Mouse (Mus musculus) spleen, adult 18-20 months (tissue): Measurements from ENCODE around the gene Medag.

Experiments
- DNase-seq, 2 experiments: peaks; one replicate each; pipeline ENCODE4 v3.0.0; 2022; ENCODE audit warnings: mixed read lengths in 2 of 2

Medag gene

DNA sequence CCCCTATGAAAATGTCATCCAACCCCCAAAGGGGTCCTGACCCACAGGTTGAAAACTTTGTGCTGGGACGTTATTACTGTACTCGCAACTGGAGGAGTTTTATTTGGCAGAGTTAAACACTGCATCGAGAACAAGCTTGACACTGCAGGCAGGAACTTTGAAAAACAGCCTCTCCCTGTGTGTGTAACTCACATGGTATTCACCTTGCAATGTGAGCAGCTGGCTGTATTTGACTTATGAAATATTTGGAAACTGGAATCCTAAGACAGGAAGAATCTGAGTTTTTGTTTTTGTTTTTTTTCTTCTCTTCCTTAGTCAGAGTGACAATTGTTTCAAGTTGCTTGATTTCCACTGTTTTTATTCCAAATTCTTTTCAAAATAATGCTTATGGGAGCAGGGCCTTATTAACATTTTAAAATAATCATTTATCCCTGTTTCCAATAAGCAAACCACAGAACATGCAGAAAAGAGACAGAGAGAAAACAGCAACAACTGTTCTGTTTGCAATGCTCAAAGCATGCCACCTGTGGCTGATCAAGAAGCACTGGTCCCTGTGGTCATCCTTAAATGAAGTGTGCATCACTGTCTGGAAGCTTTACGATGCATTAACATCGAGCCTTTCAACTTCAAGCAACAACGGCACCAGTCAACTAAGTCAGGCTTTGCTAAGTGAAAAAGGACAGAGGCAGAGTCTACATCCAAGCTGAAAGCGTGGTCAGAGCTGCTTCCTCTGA lies 26.2 kb upstream of the Medag start:
- DNase-seq, result no peak

DNA sequence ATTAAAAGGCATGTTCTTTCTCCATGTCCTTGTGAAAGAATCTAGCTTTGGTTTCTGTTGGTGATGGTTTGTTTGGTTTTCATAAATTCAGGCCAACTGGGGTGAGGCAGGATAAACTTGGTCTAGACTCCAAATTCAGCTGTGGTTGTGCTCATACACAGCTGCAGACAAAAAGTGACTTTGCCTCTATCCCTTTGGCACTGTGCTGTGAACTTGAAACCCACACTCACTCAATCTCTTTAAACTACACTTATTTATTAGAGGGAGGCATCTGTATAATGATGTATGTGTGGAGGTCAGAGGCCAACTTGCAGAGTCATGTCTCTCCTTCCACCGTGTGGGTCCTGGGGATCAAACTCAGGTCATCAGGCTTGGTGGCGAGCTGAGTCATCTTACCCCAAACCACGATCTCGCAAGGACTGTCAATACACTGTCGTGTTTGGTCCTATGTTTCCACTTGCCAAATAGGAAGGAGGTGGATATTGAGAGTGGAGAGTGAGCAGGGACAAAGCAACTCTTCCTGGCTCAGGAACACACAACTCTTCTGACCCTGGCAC lies 25.2 kb upstream of the Medag start:
- DNase-seq, result no peak

DNA sequence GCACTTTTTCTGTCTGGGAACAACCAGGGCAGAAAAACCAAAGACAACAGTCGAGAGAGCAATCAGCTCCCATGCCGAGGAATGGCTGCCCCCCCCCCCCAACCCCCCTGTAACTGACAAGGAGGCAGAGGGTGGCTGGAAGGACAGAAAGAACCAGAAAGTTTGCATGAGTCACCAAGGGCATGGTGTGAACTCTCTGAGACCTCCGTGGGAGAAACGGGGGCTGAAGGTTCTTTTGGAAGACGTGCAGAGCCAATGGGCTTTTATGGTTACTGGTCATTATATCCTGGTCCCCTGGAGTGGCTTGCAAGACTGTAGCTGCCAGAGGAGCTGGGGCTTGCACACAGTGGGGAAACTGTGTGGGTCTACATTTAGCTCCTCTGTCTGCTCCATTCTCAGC lies 22.6 kb upstream of the Medag start:
- DNase-seq, result no peak

DNA sequence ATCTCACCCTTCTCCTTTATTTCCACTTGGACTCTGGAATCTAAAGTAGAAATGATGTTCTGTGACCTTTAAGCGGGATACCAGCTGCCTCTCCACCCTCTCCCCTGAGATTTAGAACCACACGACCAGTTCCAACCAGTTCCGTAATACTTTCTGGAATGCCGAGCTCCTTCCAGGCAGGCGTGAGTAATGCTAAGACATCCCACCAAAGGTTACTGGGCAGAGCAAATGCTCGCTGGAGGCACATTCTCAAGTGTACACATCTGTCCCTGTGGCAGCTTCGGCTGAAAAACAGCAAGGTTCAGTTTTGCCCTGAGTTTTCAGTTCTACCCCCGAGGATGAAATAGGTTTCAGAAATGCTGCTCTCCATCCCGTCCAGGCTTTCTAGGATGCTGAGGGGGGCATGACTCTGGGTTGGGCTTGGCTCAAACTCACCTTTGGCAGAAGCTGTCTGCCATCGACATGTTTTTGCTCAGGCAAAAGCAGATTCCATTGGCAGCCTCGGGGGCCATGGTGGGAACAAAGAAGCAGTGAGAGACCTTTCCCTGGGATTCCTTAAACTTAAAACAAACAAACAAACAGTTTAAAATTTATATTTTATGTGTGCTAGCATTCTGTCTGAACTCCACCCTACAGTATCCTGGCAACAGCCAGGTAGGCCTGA lies 21.9 kb upstream of the Medag start:
- no peak for DNase-seq

DNA sequence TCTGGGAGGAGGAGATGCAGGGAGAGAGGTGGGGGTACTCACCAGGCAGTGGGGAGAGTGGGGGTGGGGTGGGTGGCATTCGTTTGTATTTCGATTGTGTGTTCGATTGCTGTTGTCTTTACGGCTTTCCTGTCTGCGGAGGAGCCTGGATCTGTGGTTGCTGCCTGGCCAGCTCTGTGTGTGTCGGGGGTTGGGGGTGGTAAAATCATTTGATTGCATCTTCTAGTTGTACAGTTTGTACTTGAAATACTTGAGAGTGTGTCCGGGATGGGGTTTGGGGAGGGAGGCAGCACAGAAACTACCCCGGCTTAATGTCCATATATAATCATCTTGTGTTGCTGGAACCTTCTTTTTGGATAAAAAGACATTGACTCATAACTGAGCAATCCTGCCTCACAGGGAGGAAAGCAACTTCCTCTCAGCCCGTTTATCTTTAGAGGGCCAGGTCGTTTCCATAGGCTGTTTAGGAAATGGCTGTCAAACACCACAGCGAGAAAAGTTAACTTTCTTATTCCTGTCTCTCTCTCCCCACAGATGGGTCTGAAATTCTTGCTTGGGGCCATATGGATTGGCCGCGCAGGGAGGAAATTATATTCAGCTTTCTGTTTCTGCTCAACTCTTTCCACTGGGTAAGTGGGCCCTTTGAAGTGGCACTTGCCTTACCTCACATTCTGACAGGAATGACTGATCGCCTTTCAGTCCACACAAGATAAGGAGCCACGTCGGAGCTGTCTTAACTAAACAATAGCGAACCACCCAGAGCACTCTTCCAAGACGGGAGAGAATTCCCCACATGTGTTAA lies 19.8 kb upstream of the Medag start:
- DNase-seq, result no peak

DNA sequence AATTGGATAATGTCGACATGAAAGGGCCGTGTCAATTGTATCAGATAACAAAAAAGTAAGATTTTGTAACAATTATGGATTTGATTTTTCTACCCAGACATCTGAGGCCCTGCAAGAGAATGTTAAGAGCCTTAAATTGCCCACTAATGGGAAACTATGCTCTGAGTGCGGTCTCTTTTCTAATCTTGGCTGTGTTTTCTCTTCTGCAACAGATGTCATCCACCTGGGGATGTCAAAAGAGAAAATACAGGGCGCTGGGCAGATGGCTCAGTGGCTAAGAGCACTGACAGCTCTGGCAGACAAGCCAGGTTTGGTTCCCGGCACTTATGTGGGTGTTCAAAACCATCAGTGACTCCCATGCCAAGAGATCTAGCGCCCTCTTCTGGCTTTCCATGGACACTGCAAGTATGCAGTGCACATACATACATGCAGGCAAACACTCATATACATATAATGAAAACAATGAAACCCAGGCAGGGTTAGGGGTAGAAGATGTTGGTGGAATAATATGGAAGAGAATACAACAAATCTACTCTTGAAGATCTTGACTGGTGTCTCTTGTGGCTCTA lies 19.0 kb upstream of the Medag start:
- DNase-seq, result no peak

DNA sequence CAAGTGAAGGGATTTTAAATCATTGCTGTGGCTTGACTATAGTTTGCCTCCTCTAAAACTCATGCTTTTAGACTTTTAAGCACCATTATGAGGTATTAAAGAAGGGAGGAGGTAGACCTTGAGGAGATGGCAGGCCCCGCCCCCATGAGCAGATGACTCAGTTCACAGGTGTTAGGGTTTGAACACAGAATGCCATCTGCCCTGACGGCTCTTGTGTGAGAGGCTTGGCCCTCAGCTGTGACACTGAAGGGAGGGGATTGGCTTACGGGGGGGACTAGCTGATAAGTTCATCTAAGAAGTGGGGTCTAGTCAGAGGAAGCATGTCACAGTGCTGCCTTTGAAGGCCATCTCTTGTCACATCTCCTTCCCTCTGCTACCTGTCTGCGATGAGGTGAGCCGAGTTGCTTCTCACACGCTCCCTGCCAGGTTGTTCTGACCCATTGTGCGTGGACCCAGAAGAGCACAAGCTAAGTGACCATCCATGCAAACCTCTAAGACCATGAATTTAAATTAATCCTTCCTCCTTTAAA lies 10.0 kb upstream of the Medag start:
- DNase-seq, result no peak

DNA sequence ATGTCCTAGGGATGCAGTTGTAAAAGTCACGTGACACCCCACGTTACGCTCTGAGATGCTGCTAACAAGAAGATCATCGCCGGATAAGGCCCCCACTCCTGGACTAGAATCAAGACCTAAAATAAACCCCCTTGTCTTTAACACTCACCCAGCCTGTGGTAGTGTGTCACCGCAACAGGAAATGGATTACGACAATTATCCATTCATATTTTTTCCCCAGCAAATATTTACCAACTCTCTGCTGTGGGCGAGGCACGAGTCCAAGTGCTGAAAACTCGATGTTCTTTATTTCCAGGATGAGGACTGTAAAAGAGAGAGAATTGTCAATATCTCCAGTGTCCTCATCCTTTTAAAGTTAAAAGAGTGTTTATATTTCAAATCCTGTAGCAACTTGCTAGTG lies 9.5 kb upstream of the Medag start:
- DNase-seq, result no peak

DNA sequence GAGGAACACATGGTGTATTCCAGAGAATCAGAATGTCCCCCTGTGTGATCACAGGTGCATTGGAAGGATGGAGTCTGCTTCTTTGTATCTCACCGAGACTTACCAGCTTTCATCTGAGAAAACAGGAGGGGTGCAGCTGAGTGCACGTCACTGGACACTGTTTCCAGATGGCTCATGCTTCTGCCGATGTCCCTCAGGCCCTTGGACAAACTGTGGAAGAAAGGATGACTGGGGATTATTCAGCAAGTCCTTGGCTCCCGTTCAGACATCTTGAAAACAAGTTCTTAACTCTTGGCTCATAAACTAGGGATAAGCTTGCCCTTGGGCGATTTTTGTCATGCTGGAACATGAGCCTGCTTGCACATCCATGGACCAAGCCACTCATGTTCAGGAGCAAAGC lies 8.2 kb upstream of the Medag start:
- no peak for DNase-seq

DNA sequence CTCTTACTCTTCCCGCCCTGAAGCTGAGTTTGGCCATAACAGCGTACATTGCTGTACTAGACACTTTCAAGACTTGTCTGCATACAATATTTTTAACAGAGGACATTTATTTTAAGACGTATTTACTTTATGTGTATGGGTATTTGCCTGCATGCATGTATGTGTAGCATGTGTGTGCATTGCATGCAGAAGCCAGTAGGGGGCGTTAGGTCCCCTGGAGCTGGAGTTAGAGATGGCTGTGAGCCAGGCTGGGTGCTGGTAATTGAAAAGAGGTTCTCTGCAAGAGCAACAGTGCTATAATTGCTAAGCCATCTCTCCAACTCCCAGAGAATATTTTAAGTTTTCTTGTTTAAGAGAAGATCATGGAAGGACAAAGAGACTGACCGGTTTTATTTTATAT lies 6.8 kb upstream of the Medag start:
- no peak for DNase-seq

DNA sequence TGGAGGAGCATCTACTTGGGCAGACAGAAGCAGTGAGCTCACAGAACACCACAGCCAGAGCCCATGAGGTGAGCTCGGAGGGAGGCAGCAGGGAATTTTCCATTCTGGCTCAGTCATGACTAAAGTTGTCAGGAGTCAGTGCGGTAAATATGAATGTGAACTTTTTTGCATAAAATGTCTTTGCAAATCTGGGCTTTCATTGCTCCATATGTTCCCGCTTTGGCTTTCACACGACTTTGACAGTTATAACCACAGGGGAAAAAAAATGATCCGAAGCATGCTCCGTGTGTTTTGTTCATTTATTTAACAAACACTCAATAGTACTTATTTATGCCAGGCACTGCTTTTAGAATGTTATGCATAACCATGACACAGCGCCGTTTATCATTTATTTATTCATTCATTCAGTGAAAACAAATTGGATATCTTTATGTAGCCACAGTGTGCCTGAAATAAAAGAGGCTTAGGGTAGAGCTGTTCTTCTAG lies 4.7 kb upstream of the Medag start:
- no peak for DNase-seq

DNA sequence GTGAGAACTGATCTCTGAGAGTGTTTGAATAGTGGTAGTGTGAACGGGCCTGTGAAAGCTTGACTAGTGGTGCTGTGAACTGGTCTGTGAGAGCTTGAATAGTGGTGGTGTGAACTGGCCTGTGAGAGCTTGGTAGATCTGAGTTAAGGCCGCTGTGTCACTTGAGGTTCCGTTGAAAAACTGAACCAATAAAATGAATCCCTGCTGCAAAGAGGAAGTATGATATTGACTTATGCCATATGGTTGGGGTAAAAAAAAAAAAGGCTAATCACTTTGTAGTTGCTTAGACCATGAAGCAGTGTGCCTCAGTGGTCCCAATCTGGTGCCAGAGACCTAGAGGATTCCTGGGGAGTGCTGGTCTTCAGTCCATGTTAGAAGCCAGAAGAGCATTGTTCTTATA lies 2.0 kb upstream of the Medag start:
- DNase-seq, result no peak

DNA sequence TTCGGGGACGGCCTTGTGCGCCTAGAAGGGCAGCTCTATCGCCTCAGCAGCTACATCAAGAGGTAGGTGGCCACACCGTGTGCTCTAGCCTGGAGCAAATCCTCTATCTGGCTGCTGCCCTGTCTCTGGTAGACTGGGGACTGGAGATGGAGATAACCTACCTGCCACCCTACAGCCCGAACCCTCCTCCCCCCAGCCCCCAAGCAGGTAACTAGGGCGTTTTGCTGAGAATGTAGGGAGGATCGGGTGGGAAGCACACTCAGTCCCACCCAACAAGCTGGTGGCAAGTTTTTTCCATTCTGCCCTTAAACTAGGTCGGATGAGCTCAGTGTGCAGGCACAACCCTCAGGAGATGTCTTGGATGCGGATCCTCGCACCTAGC lies 636 bp downstream of the Medag start:
- DNase-seq, result no peak

DNA sequence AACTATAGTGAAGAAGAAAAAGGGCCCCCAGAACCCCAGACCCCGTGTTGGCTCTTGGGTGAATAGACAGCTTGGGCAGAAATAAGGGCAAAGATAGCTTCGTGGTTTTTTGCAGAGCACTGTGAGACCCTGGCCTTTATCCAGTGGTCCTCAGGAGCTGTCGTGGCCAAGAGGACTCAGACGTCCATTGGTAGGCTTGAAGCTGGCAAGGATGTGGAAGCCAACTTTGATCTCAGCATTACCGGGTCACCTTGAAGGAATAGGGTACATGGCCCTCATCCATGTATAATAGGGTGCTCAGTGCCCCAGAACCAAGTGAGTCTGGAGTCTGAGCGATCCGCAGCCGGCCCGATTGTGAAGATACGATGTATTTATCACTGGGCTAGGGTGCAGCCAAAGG lies 1.1 kb downstream of the Medag start:
- DNase-seq, result no peak

DNA sequence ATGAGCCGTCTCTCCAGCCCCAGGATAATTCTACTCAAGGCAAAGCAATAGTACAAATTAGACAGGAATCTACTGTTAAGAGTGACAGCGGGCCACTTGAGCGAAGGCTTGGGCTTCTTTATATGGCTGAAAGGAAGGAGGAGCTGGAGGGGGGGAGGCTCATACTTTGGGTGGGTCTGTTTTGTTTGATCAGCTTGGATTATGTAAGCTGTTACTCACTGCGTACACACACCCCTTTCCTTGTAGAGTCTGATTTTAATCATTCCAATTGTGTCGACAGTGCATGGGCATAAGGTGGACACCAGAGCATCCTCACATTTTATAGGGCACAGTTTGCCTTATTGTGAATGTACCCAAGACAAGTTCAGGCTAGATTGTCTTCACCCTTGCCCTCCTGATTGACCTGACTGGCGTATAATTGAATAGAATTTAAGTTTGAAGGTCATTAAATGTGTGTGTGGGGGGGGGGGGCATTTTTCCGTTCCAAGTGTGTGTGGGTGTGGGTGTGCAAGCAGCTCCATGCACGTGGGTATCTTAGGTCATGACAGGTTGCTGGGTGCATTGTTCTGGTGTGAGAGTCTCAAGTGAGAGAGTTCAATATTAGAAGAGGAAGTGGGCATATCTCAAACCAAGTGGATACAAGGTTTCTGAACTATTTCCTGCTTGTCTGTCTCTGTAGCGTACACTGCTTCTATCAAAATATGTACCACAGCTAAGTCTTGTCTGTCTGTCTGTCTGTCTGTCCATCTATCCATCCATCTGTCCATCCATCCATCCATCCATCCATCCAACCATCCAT lies 3.0 kb downstream of the Medag start:
- DNase-seq, result no peak

DNA sequence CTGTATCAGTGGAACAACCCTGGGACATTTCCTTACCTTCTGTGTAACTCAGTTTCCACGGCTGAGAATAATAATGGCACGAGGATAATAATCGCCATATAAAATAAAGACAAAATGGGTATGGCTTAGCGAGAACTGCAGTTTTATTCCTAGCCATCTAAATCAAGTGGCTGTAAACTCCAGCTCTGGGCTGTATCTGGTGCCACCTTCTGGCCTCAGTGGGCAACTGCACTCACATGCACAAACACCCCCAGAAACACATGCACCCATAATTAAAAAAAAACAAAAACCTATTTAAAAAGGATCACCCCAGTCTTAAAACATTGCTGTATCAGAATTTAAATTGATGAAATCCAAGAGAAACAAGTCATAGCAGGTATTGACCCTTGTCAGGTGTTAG lies 5.8 kb downstream of the Medag start:
- DNase-seq, result no peak

DNA sequence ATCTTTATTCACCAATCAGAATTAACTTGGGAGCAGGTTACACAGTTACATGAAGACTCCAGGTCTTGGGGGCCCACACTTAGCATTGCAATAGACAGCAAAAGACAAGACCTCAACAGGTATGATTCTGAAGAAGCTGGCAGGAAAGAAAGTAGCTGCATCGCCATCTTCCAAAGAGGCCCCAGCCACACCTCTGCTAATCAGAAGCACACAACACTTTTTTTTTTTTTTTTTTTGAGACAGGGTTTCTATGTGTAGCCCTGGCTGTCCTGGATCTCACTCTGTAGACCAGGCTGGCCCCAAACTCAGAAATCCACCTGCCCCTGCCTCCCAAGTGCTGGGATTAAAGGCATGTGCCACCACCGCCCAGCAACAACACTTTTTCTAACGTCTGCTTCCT lies 15.0 kb downstream of the Medag start:
- no peak for DNase-seq

DNA sequence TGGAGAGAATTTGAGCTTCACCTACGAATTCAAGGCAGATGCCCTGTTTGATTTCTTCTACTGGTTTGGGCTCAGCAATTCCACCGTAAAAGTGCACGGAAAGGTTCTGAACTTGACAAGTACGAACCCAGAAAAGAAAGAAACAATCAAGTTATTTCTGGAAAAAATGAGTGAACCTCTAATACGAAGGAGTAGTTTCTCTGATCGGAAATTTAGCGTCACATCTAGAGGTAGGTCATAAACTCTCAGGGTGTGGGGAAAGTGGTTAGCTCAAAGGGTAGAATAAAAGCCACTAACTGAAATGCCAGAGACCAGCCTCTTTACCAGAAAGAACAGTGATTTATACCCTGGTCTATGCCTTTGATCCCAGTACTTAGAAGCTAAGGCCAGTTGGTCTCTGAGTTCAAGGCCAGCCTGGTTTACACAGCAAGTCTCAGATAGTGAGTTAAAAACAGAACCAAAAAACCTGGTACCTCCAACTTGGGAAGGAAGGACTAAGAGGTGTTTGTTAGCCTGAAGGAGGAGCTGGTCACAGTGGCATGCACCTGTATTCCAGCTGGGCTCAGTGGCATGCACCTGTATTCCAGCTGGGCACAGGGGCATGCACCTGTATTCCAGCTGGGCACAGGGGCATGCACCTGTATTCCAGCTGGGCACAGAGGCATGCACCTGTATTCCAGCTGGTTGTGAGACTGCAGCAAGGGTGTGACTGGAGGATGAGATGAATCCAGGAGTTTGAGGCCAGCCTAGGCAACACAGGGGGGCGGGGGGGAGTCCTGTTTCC lies 15.9 kb downstream of the Medag start:
- DNase-seq, result no peak

DNA sequence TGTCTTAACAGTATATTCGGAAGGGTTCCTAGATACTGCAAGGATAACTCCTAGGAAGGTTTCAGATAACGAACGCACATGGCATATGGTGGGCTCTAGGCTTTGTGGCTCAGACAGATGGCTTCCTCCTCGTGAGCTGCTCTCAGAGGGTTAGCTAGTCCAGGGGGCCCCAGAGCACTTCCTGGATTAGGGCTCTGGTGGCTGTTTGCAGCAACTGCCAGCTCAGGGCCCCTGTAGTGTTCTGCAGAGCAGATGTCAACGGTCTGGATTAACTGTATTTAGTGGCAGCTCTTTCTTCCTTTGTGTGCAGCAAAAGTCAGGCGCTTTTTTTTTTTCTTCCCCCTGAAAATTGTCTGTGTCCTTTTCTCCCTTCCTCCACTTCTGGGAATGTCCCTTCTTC lies 16.8 kb downstream of the Medag start:
- peak in 1 of 2 experiments; percentile 25 for DNase-seq

DNA sequence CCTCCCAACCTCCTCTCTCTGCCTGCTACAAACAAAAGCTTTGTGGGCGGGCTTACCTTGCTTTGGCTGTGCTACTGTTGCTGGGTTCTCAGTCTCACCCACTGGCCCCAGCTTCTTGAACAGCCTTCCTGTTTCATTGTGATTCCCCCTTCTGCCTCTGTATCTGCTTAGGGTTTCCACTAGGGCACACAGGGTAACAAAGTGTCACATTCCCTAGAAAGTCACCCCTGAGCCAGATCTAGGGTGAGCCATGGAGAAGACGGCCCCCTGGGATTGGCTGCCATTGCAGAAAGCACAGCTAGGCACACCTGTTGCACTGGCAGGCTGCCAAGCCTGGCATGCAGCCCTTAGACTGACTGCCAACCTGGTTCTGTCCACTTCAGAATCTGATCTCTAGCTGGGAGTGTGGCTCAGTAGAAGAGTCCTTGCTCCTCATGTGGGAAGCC lies 17.3 kb downstream of the Medag start:
- peak in 1 of 2 experiments; percentile 26 for DNase-seq

DNA sequence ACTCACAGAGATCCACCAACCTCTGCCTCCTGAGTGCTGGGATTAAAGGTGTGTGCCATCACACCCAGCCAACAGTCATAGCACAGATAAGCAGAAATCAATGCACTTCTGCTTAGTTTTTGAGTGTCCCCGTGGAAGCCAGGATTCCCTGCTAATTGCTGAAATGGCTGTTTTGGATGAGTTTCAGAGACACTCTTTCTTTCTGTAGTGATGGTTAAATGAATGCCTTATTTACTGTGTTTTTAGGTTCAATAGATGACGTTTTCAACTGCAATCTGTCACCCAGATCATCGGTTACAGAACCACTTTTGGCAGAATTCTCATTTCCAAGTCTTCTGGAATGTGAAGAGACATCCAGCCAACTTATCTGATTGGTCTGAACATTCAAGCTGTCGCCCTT lies 18.0 kb downstream of the Medag start:
- DNase-seq, result no peak
